Mouse (Mus musculus) CH12.LX (cell line): ENCODE measurements around the gene Cd247.

Experiments used
- CHD1 ChIP-seq: IDR thresholded peaks from 2 replicates; pipeline ENCODE4 v1.6.1; 2012; ENCODE audit warnings: low read depth, low read length, improper control_type of control experiment, inconsistent platforms
- CTCF ChIP-seq, 2 experiments: IDR thresholded peaks in 1 of 2; conservative IDR thresholded peaks in 1 of 2; 2 replicates each; pipeline ENCODE4 v1.5.1; 2011 to 2012; ENCODE audit warnings: low read depth in 2 of 2, low read length in 2 of 2, improper control_type of control experiment in 1 of 2, inconsistent platforms in 1 of 2, mild to moderate bottlenecking in 1 of 2, moderate library complexity in 1 of 2
- EP300 ChIP-seq: IDR thresholded peaks from 2 replicates; pipeline ENCODE4 v1.6.1; 2011; ENCODE audit warnings: low read length, improper control_type of control experiment
- GABPA ChIP-seq: IDR thresholded peaks from 2 replicates; pipeline ENCODE4 v1.6.1; 2012; ENCODE audit warnings: low read depth, low read length, improper control_type of control experiment, inconsistent platforms; ENCODE audit not compliant: insufficient replicate concordance
- JUND ChIP-seq: conservative IDR thresholded peaks from 2 replicates; pipeline ENCODE4 v1.6.1; 2011; ENCODE audit warnings: low read depth, low read length, improper control_type of control experiment
- KAT2A ChIP-seq: IDR thresholded peaks from 2 replicates; pipeline ENCODE4 v1.6.1; 2012; ENCODE audit warnings: low read length, improper control_type of control experiment, inconsistent platforms; ENCODE audit not compliant: insufficient replicate concordance
- MAFK ChIP-seq: IDR thresholded peaks from 2 replicates; pipeline ENCODE4 v1.6.1; 2011; ENCODE audit warnings: low read length, improper control_type of control experiment; ENCODE audit not compliant: insufficient replicate concordance
- NELFE ChIP-seq: IDR thresholded peaks from 2 replicates; pipeline ENCODE4 v1.6.1; 2011; ENCODE audit warnings: low read depth, low read length, improper control_type of control experiment
- NRF1 ChIP-seq: IDR thresholded peaks from 2 replicates; pipeline ENCODE4 v1.6.1; 2014; ENCODE audit warnings: low read depth, mild to moderate bottlenecking, inconsistent platforms, low read length, improper control_type of control experiment, moderate library complexity
- POLR2A ChIP-seq: IDR thresholded peaks from 2 replicates; pipeline ENCODE4 v1.6.1; 2011; ENCODE audit warnings: low read depth, mild to moderate bottlenecking, improper control_type of control experiment, low read length
- SMC3 ChIP-seq: IDR thresholded peaks from 2 replicates; pipeline ENCODE4 v1.6.1; 2011; ENCODE audit warnings: low read depth, low read length, improper control_type of control experiment
- TCF12 ChIP-seq: IDR thresholded peaks from 2 replicates; pipeline ENCODE4 v1.6.1; 2014; ENCODE audit warnings: low read depth, mild to moderate bottlenecking, inconsistent platforms, low read length, improper control_type of control experiment
- ZKSCAN1 ChIP-seq: IDR thresholded peaks from 2 replicates; pipeline ENCODE4 v1.6.1; 2012; ENCODE audit warnings: low read depth, inconsistent platforms, low read length, improper control_type of control experiment, borderline replicate concordance

- TF ChIP-seq NELFE = no peak
- TF ChIP-seq CTCF (conservative IDR thresholded peaks at IDR 0.05 in 1 of 2, IDR thresholded peaks at IDR 0.05 in 1 of 2; ENCODE audit: low read depth in 2 of 2, low read length in 2 of 2) = no peak
- no peak for TF ChIP-seq ZKSCAN1
- no peak for TF ChIP-seq TCF12
- no peak for TF ChIP-seq KAT2A
- no peak for TF ChIP-seq EP300
- TF ChIP-seq POLR2A = no peak
- TF ChIP-seq MAFK = no peak
- TF ChIP-seq GABPA = no peak
- TF ChIP-seq SMC3 = no peak
- TF ChIP-seq NRF1 = no peak
- no peak for TF ChIP-seq JUND
- no peak for TF ChIP-seq CHD1
Measured at GRCm38 (mm10) chr1:165848417-165848816, 59.9 kb downstream of the Cd247 start.
